Mouse (Mus musculus) liver, embryonic 14.5 days (tissue): Measurements from ENCODE around the gene Dnmt3b. TPM values are rescaled to one million over a fixed set of nuclear protein-coding genes. Genes with fewer than 3 reads are reported as not detected.

Source experiments
- ATAC-seq: fragments of 200-750 bp; cut with Nextera tagmentation; 2 replicates; pipeline ENCODE4 v1.8.0; 2017; ENCODE audit warnings: moderate number of reproducible peaks, mild to moderate bottlenecking, moderate library complexity; ENCODE audit not compliant: insufficient read depth
- DNase-seq, 3 experiments: peaks; one replicate each; pipeline ENCODE4 v3.0.0-alpha.2; 2012 to 2013; ENCODE audit warnings: low read depth in 3 of 3, low spot score in 3 of 3
- H3K27ac ChIP-seq: fragments of 300-500 bp; sonication (generic); 2 replicates; pipeline ENCODE4 v1.5.1; 2014; ENCODE audit warnings: moderate library complexity, mild to moderate bottlenecking, control low read depth, inconsistent platforms
- H3K27me3 ChIP-seq: fragments of 300-500 bp; sonication (generic); 2 replicates; pipeline ENCODE4 v1.6.1; 2014; ENCODE audit warnings: mild to moderate bottlenecking, low read length, moderate library complexity; ENCODE audit not compliant: control insufficient read depth, insufficient read depth
- H3K36me3 ChIP-seq: fragments of 300-500 bp; sonication (generic); replicated peaks from 2 replicates; pipeline ENCODE4 v1.6.1; 2014; ENCODE audit warnings: low read depth; ENCODE audit not compliant: control insufficient read depth, insufficient read depth
- H3K4me1 ChIP-seq, 2 experiments: fragments of 200-500 bp in 1 of 2; fragments of 300-500 bp in 1 of 2; sonication (generic) in 1 of 2; replicated peaks; 2 replicates each; pipeline ENCODE4 v1.6.1; 2012 to 2014; ENCODE audit warnings: antibody characterized with exemption in 1 of 2, inconsistent platforms in 1 of 2, low read length in 1 of 2; ENCODE audit not compliant: control insufficient read depth in 2 of 2, insufficient read depth in 2 of 2
- H3K4me2 ChIP-seq: fragments of 300-500 bp; sonication (generic); 2 replicates; pipeline ENCODE4 v1.6.1; 2014; ENCODE audit warnings: low read depth, mild to moderate bottlenecking, control low read depth, moderate library complexity
- H3K4me3 ChIP-seq, 2 experiments: fragments of 200-500 bp in 1 of 2; fragments of 300-500 bp in 1 of 2; sonication (generic) in 1 of 2; 2 replicates each; pipeline ENCODE4 v1.5.1; 2012 to 2014; ENCODE audit warnings: low read depth in 2 of 2, low read length in 2 of 2, mild to moderate bottlenecking in 2 of 2, control low read depth in 1 of 2, inconsistent platforms in 1 of 2, moderate library complexity in 1 of 2; ENCODE audit not compliant: insufficient read depth in 1 of 2
- H3K9ac ChIP-seq: fragments of 300-500 bp; sonication (generic); replicated peaks from 2 replicates; pipeline ENCODE4 v1.6.1; 2014; ENCODE audit warnings: mild to moderate bottlenecking, control low read depth, moderate library complexity
- H3K9me3 ChIP-seq: fragments of 300-500 bp; sonication (generic); 2 replicates; pipeline ENCODE4 v1.6.1; 2016; ENCODE audit warnings: low read length, mixed read lengths; ENCODE audit not compliant: control insufficient read depth
- CTCF ChIP-seq: IDR thresholded peaks from 2 replicates; pipeline ENCODE4 v1.5.1; 2016; ENCODE audit warnings: antibody characterized with exemption, low read depth, control low read depth
- EP300 ChIP-seq: IDR thresholded peaks from 2 replicates; pipeline ENCODE4 v1.6.1; 2016; ENCODE audit warnings: antibody characterized with exemption, low read depth
- WGBS: fragments of 180-500 bp; shearing (Covaris S2); extraction: QIAGEN DNeasy Blood & Tissue Kit; methylation state at CpG from one replicate; pipeline ENCODE4 v1.1.7; 2014; ENCODE audit not compliant: insufficient replicate concordance; 5-methylcytosine and 5-hydroxymethylcytosine counted together
- polyA plus RNA-seq, 2 experiments: library from polyadenylated mRNA; depleted of rRNA in 1 of 2; stranded (reverse) in 1 of 2; unstranded in 1 of 2; fragments of >200 nt; fragmentation: Nextera tagmentation in 1 of 2; extraction: Ambion mirVana in 1 of 2; gene quantifications; 2 replicates each; pipeline versions ENCODE4 v1.2.1 to v1.2.3; 2012 to 2014

The Dnmt3b gene
- 2.2 and 2.8 TPM in 2 replicates for polyA plus RNA-seq (2012; rRNA removed)
- 4.1 and 4.3 TPM in 2 replicates for polyA plus RNA-seq (2014; fragmentation: Nextera tagmentation; extraction: Ambion mirVana)

DNA sequence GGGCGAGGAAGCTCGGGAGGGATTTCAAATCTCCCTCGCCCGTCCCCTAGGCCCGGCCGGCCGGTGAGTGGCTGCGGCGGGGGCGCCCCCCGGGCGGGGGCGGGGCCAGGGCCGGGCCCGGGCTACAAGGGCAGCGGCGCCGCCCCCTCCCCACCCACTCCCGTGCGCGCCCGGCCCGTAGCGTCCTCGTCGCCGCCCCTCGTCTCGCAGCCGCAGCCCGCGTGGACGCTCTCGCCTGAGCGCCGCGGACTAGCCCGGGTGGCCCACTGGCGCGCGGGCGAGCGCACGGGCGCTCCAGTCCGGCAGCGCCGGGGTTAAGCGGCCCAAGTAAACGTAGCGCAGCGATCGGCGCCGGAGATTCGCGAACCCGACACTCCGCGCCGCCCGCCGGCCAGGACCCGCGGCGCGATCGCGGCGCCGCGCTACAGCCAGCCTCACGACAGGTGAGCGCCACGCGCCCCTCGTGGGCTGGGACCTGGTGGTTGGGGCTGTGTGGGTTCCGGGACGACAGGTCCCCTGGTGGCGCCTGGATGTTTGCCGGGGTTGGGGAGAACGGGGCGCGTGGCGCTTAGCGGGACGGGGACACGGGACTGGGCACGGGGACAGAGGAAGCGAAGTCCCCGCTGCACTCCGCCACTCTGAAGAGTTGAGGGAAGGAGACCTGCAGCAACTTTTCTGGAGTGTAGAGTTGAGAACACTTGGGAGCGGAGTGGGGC lies at the start of gene Dnmt3b:
TSS of gene Dnmt3b (plus strand) at position 153 of the 716 bp plus-strand sequence.
- H3K4me2 ChIP-seq: peak within 1 kb of the TSS; percentile 72
- peak within 1 kb of the TSS; percentile 65 to 66 for H3K4me3 ChIP-seq
- ATAC-seq (peak; percentile 75), DNase-seq (peak in 1 of 3 experiments; percentile 3)
- no peak for TF ChIP-seq CTCF
- no peak for TF ChIP-seq EP300
- no peaks in the 10 kb centered on the region; the same call in 1 of the 2 replicates for H3K27me3 ChIP-seq
- no peaks in the 10 kb centered on the region for H3K36me3 ChIP-seq
- H3K9ac ChIP-seq: peak within 1 kb of the TSS; percentile 57
- no peaks in the 10 kb centered on the region for H3K9me3 ChIP-seq
- H3K4me1 ChIP-seq: peaks cover 3 to 5% of the 10 kb centered on the region in 2 experiments; a peak in 2 of 4 replicates
- no peak within 1 kb of the TSS for H3K27ac ChIP-seq
- WGBS: under 1% methylated on average over 70 of the region's 93 CpGs

- H3K36me3 ChIP-seq: no peaks in the 10 kb centered on the region
- ATAC-seq (peak; percentile 55), DNase-seq (no peak)
- WGBS: 65% methylated on average over 6 of the region's 6 CpGs
- no peak overlapping the region; the same call in 1 of the 2 replicates for H3K9ac ChIP-seq
- no peak overlapping the region for H3K4me2 ChIP-seq
- H3K9me3 ChIP-seq: no peaks in the 10 kb centered on the region
- no peak overlapping the region for H3K4me3 ChIP-seq
- no peak overlapping the region for H3K27ac ChIP-seq
- H3K27me3 ChIP-seq: no peaks in the 10 kb centered on the region
- TF ChIP-seq CTCF (peak; percentile 83), EP300 (no peak)
- peaks cover 9 to 12% of the 10 kb centered on the region in 2 experiments; a peak in 3 of 4 replicates for H3K4me1 ChIP-seq
Measured at GRCm38 (mm10) chr2:153600021-153600666, 49.1 kb upstream of the Dnmt3b start.

- ATAC-seq: peak; percentile 79
- Histone ChIP-seq H3K4me3 (no peak overlapping the region), H3K27ac (no peak overlapping the region), H3K36me3 (no peaks in the 10 kb centered on the region), H3K9ac (no peak overlapping the region), H3K4me1 (peaks cover 9 to 12% of the 10 kb centered on the region in 2 experiments; a peak in 3 of 4 replicates), H3K4me2 (peak overlapping the region; percentile 36; the same call in 1 of the 2 replicates), H3K27me3 (no peaks in the 10 kb centered on the region), H3K9me3 (no peaks in the 10 kb centered on the region)
- no peak for DNase-seq
- no peak for TF ChIP-seq EP300
- peak; percentile 46 for TF ChIP-seq CTCF
- WGBS: 46% methylated on average over 16 of the region's 16 CpGs
Measured at GRCm38 (mm10) chr2:153600667-153601648, 48.3 kb upstream of the Dnmt3b start.

- TF ChIP-seq CTCF: peak; percentile 71
- no peak for TF ChIP-seq EP300
- Histone ChIP-seq H3K27me3 (no peaks in the 10 kb centered on the region), H3K4me1 (peaks cover 33% of the 10 kb centered on the region in 2 experiments), H3K36me3 (no peaks in the 10 kb centered on the region), H3K4me2 (no peak overlapping the region), H3K9ac (no peak overlapping the region), H3K4me3 (no peak overlapping the region), H3K9me3 (no peaks in the 10 kb centered on the region), H3K27ac (no peak overlapping the region)
- 29% methylated on average over 4 of the region's 4 CpGs for WGBS
- DNase-seq (no peak), ATAC-seq (no peak)
Measured at GRCm38 (mm10) chr2:153603724-153604123, 45.5 kb upstream of the Dnmt3b start.
